Mouse (Mus musculus): ENCODE results near the gene Zfp668.

DNA sequence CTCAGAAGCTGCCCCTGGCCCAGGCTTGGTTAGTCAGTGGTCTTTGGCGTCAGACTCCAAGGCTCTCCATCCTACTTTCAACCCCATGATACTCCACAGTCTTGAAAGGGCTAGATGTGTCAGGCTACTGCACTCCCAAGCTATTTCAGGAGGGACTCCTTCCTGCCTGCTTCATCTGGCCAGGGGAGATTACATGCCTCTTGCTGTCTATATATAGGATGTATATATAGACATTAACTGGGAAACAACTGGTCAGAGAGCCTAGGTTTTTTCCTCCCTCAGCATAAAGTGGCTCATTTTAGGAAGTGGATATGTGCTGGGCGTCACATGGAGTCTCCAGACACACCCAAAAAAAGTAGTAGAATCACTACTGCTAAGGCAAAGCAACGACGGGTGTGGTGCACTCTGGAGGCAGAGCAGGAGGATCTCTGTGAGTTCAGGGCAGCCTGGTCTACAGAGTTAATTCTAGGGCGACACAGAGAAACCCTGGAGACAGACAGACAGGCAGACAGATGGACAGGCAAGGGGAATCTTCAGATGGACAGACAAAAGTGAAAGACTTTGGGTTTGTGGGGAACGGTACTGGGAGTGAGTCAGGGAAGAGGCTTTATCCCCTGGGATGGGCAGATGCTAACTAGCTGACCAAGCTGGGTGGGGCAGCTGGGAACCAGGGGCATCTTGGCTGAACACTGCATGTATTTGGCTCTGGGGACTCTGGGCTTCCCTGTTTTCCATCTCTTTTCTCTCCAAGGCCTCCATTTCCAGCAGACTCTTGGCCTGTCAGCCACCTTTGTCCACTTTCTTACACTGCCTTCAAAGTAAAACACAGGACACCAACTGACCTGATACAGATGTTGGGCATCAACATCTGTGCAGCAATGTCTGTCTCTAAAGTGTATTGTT is 26.4 kb downstream of the Zfp668 start:
- TF ChIP-seq CTCF (IDR thresholded peaks at IDR 0.05; ENCODE audit: borderline replicate concordance, insufficient read depth, low read depth, low read length), result no peak
- TF ChIP-seq POLR2A (IDR thresholded peaks at IDR 0.05; ENCODE audit: borderline replicate concordance, insufficient read depth, low read length), result no peak
